Mouse (Mus musculus) MEL-GATA-1-ER (cell line): ENCODE results near the gene Slc13a5.

ENCODE experiments used
- DNase-seq: peaks from one replicate; pipeline ENCODE4 v3.0.0-alpha.2; 2012; ENCODE audit warnings: low read depth; ENCODE audit errors: extremely low read depth

The Slc13a5 gene

GRCm38 (mm10) chr11:72206341-72207203 lies 60.5 kb downstream of the Slc13a5 start, which contains the start of gene Gm43951:
TSS of gene Gm43951 (minus strand) at chr11:72206840.
- no peak for DNase-seq

- no peak for DNase-seq
Observed at GRCm38 (mm10) chr11:72205256-72205655, 61.8 kb downstream of the Slc13a5 start.

- DNase-seq = no peak
Observed at GRCm38 (mm10) chr11:72203440-72203839, 63.6 kb downstream of the Slc13a5 start.

DNA sequence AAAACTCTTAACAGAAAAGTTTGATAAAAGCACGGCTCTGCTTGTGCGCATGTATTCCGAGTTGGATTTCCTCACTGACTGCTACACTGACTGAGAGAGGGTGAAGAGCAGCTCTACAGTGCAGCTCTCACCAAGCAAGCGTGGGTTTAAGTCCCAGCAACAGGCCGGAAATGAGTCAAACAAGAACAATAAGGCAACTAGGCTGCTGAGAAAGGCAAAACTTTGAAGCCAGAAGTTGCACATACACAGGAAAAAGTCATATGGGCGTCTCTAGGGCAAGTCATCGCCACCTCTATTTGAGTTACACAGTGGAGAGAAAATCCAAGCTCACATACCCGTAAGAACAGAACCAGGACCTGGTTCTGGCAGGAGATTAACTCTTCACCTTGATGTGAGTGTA lies 70.5 kb downstream of the Slc13a5 start:
- DNase-seq = no peak

GRCm38 (mm10) chr11:72194259-72194658 lies 72.8 kb downstream of the Slc13a5 start:
- DNase-seq = no peak
